Mouse (Mus musculus) testis, adult 2 months (tissue): ENCODE results near the gene Pogz. TPM values are rescaled to one million over a fixed set of nuclear protein-coding genes. Genes with fewer than 3 reads are reported as not detected.

ENCODE experiments used
- H3K27ac ChIP-seq: fragments of 200-500 bp; 2 replicates; pipeline ENCODE4 v1.5.1; 2012; ENCODE audit warnings: low read depth, low read length; ENCODE audit not compliant: control insufficient read depth, insufficient read depth
- H3K27me3 ChIP-seq: fragments of 200-500 bp; 2 replicates; pipeline ENCODE4 v1.6.1; 2012; ENCODE audit warnings: mild to moderate bottlenecking, low read length, moderate library complexity; ENCODE audit not compliant: control insufficient read depth, insufficient read depth
- H3K36me3 ChIP-seq: fragments of 200-500 bp; 2 replicates; pipeline ENCODE4 v1.6.1; 2012; ENCODE audit warnings: mild to moderate bottlenecking, low read length; ENCODE audit not compliant: control insufficient read depth, insufficient read depth
- H3K4me1 ChIP-seq: fragments of 200-500 bp; 2 replicates; pipeline ENCODE4 v1.6.1; 2012; ENCODE audit warnings: low read length; ENCODE audit not compliant: control insufficient read depth, insufficient read depth
- H3K4me3 ChIP-seq: fragments of 200-500 bp; 2 replicates; pipeline ENCODE4 v1.5.1; 2012; ENCODE audit warnings: low read depth, mild to moderate bottlenecking, low read length, moderate library complexity, mixed read lengths; ENCODE audit not compliant: control insufficient read depth
- CTCF ChIP-seq: fragments of 200-500 bp; IDR thresholded peaks from 2 replicates; pipeline ENCODE4 v1.5.1; 2012; ENCODE audit warnings: low read depth, mild to moderate bottlenecking, inconsistent platforms, low read length, moderate library complexity; ENCODE audit not compliant: control insufficient read depth, insufficient read depth, insufficient replicate concordance
- POLR2A ChIP-seq: fragments of 200-500 bp; IDR thresholded peaks from 2 replicates; pipeline ENCODE4 v1.6.1; 2012; ENCODE audit warnings: low read depth, mild to moderate bottlenecking, inconsistent platforms, low read length, moderate library complexity; ENCODE audit not compliant: control insufficient read depth
- polyA plus RNA-seq: library from polyadenylated mRNA; depleted of rRNA; stranded (reverse); fragments of >200 nt; gene quantifications from 2 replicates; pipeline ENCODE4 v1.2.3, GENCODE M21; 2012

The Pogz gene
- polyA plus RNA-seq, 1 experiment: 13.9 TPM

GRCm38 (mm10) chr3:94851731-94852130 is 14.4 kb downstream of the Pogz start:
- H3K27ac ChIP-seq: no peak overlapping the region
- no peak for TF ChIP-seq CTCF
- TF ChIP-seq POLR2A: no peak
- H3K4me3 ChIP-seq: no peak overlapping the region
- H3K36me3 ChIP-seq: no peaks in the 10 kb centered on the region
- H3K4me1 ChIP-seq: no peaks in the 10 kb centered on the region
- H3K27me3 ChIP-seq: no peaks in the 10 kb centered on the region

- TF ChIP-seq POLR2A (no peak), CTCF (no peak)
- H3K4me3 ChIP-seq: no peak overlapping the region
- H3K27me3 ChIP-seq: no peaks in the 10 kb centered on the region
- no peaks in the 10 kb centered on the region for H3K4me1 ChIP-seq
- H3K36me3 ChIP-seq: no peaks in the 10 kb centered on the region
- H3K27ac ChIP-seq: no peak overlapping the region
These were observed 14.8 kb downstream of the Pogz start for GRCm38 (mm10) chr3:94852215-94852614.

GRCm38 (mm10) chr3:94859471-94859870 is 22.1 kb downstream of the Pogz start:
- no peak overlapping the region for H3K27ac ChIP-seq
- no peak overlapping the region for H3K4me3 ChIP-seq
- H3K27me3 ChIP-seq: no peaks in the 10 kb centered on the region
- TF ChIP-seq CTCF (no peak), POLR2A (no peak)
- H3K36me3 ChIP-seq: peaks cover 2% of the 10 kb centered on the region; the same call in 1 of the 2 replicates
- no peaks in the 10 kb centered on the region for H3K4me1 ChIP-seq

DNA sequence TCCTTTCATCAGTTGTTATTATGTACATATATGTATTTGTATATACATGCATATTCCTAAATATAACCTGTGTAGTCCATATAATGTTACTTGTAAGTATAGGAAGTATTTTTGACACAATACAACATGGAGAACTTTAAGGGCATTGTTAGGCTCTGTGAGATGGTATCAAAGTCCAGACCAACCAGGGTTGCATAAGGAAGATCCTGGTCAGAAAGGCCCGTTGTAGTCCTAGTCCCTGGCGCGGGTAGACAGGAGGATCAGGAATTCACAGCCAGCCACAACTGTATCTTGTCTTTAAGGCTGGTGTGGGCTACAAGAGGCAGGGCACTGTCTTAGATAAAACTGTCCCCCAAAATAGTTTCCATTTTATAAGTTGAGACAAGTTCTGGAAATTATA is 31.6 kb downstream of the Pogz start:
- Histone ChIP-seq H3K27ac (no peak overlapping the region), H3K36me3 (peaks cover 2% of the 10 kb centered on the region; the same call in 1 of the 2 replicates), H3K27me3 (no peaks in the 10 kb centered on the region), H3K4me1 (no peaks in the 10 kb centered on the region), H3K4me3 (no peak overlapping the region)
- TF ChIP-seq POLR2A (no peak), CTCF (no peak)

DNA sequence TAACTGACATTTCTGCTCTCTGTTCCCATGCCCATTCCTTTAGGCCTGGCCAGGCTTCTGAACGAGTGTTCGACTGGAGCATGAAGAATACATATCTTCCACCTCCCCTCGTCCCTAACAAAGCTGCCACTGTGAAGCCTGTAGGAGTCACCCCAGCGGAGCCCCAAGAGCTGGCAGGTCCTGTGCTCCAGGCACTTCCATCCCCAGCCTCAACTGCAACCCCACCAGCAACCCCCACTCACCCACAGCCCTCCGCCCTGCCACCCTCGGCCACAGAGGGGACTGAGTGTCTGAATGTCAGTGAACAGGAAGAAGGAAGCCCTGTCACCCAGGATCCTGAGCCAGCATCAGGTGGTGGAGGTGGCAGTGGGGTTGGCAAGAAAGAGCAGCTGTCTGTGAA is 41.3 kb downstream of the Pogz start:
- no peaks in the 10 kb centered on the region for H3K4me1 ChIP-seq
- no peak overlapping the region for H3K4me3 ChIP-seq
- H3K27ac ChIP-seq: no peak overlapping the region
- H3K27me3 ChIP-seq: no peaks in the 10 kb centered on the region
- TF ChIP-seq CTCF: no peak
- TF ChIP-seq POLR2A: no peak
- peaks cover 5% of the 10 kb centered on the region for H3K36me3 ChIP-seq

GRCm38 (mm10) chr3:94881840-94882239 is 44.5 kb downstream of the Pogz start:
- H3K4me3 ChIP-seq: no peak overlapping the region

GRCm38 (mm10) chr3:94882579-94882978 is 45.2 kb downstream of the Pogz start:
- Histone ChIP-seq H3K27ac (no peak overlapping the region), H3K27me3 (no peaks in the 10 kb centered on the region), H3K4me3 (no peak overlapping the region), H3K36me3 (peaks cover 7% of the 10 kb centered on the region), H3K4me1 (no peaks in the 10 kb centered on the region)
- TF ChIP-seq CTCF (no peak), POLR2A (no peak)

More at GRCm38 (mm10) chr3:94881840-94882239, 44.5 kb downstream of the Pogz start:
- Histone ChIP-seq H3K27ac (no peak overlapping the region), H3K27me3 (no peaks in the 10 kb centered on the region), H3K4me1 (no peaks in the 10 kb centered on the region), H3K36me3 (peaks cover 7% of the 10 kb centered on the region)
- TF ChIP-seq CTCF (no peak), POLR2A (no peak)

- Histone ChIP-seq H3K4me3 (peak within 1 kb of the TSS; percentile 94), H3K36me3 (peaks cover 5% of the 10 kb centered on the region), H3K27me3 (no peaks in the 10 kb centered on the region), H3K4me1 (no peaks in the 10 kb centered on the region), H3K27ac (peak within 1 kb of the TSS; percentile 95)
- peak; percentile 93 for TF ChIP-seq POLR2A
- TF ChIP-seq CTCF: no peak
These were observed 49.2 kb downstream of the Pogz start, which contains the start of gene Psmb4 for GRCm38 (mm10) chr3:94886316-94887224. Gene Psmb4 (minus strand): TSS chr3:94886961.
